Mouse (Mus musculus) brain, adult 2 months (tissue): ENCODE measurements around the gene Slc27a5.

Experiments used
- DNase-seq: peaks from one replicate; pipeline ENCODE4 v3.0.0; 2011; ENCODE audit warnings: low read depth, low spot score

Slc27a5 gene

DNA sequence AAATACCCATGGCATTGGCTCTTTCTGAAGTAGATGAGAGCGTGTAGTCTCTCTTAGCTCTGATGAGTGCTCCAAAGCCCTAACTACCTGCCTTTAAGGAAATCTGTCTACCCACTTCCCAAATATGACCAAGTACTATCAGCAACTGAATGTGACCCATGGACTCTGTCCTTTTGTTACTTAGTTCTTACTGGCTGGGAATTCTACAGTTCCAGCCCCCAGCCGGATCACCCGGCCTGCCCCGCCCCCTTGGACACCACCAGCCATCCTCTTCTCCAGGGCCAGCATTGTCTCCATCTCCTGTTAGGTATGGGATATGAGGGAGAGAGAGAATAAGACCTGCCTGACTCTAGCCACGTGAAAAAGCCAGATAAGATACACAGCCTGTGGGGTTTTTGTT lies at the start of gene Slc27a5:
Slc27a5 (minus strand) TSS at position 140 of the 400 bp plus-strand sequence.
- DNase-seq: no peak

DNA sequence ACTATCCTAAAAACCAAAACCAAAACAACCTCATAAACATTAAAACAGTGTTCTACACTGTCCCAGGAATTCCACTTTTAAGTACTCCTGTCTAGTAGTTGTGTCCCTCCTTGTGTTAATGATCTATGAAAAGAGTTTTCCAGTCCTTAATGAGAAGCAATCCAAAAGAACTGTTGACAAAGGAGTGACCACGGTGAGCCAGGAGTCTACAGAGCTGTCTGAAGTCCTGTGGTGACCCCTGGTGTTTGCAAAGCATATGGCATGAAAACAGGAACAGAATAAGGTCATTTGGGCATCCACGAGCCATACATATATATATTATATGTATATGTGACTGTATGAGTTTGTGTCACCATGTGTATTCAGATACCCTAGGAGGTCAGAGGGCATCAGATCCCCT lies 48.1 kb upstream of the Slc27a5 start:
- peak; percentile 84 for DNase-seq

DNA sequence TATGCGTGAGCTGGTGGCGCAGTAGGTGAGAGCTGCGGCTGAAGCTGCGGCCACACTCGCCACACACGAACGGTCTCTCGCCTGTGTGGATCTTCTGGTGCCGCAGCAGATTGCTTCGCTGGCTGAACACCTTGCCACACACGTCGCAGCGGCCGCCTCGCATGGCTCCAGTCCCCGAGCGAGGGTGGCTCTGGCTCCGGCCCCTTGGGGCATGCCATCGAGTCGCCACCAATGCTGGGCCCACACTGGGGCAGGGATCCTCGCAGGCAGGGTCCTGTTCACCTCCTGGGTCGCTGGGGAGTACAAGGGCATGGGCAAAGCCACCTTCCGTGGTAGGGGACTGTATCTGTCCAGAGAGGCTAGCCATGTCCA lies 46.2 kb upstream of the Slc27a5 start:
- DNase-seq: no peak

DNA sequence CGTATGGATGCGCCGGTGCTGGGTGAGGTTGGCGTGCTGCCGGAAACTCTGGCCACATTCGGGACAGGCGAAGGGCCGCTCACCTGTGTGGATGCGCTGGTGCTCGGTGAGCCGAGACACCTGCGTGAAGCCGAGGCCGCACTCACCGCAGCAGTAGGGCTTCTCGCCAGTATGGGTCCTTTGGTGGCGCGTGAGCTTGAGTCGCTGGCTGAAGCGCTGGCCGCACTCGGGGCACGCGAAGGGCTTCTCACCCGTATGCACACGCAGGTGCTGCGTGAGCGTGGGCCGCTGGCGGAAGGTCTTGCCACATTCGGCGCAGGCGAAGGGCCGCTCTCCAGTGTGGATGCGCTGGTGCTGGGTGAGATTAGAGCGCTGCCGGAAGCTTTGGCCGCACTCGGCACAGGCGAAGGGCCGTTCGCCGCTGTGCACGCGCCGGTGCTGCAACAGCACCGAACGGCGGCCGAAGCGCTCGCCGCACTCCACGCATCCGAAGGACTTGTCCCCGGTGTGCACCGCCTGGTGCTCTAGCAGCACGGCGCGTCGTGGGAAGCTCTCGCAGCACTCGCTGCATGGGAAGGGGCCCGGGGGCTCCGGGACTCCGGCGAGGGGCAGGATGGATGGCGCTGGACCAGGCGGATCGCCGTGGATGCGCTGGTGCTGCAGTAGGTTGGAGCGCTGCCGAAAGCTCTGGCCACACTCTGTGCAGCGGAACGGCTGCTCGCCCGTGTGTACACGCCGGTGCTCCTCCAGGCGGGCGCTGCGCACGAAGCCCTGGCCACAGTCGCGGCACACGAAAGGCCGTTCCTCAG lies 45.7 kb upstream of the Slc27a5 start:
- DNase-seq: peak; percentile 86

DNA sequence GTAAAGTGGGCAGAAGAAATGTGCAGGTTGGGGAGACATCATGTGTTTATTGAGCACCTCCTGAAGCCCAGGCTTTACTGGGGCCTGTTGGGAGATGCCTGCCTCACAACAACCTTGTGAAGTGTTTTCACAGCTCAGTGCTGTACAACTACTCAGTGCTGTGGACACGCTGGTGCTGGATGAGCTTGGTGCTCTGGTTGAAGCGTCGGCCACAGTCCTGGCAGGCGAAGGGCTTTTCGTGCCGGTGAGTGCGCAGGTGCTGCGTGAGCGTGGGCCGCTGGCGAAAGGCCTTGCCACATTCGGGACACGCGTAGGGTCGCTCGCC lies 45.1 kb upstream of the Slc27a5 start:
- peak; percentile 69 for DNase-seq

DNA sequence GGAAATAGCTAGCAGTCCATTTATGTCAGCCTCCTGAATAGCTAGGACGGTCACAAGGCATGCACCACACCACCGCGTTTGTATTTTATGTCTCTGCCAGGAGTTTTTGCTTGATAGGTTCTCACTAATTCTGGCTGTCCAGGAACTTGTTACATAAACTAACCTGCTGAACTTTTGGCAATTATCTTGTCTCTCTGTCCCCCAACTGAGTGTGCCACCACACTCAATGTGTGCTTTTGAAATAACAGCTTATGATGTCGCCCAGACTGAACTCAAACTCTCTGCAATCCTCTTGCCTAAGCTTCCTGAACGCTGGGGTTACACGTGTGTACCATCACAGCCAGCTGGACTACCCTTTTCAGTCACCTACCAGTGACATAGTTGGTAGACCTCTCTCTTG lies 44.5 kb upstream of the Slc27a5 start:
- no peak for DNase-seq

DNA sequence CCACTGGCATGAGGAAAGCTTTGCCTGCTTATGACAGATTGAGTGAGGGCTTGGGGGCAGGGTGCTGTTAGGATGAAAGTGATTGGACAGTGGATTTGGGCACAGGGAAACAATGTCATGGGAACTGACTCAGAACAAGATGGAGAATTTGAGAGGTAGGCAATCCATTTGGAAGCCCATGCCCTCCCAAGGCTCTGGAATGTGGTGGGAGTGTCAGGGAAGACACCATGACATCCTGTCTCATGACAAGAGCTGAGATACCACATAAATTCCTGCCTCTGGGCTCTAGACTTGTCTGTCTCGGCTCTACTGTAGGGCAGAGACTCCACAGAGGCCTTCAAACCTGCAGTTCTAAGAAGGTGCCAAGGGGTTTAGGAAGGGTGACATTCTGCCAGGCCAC lies 43.3 kb upstream of the Slc27a5 start:
- DNase-seq: no peak

DNA sequence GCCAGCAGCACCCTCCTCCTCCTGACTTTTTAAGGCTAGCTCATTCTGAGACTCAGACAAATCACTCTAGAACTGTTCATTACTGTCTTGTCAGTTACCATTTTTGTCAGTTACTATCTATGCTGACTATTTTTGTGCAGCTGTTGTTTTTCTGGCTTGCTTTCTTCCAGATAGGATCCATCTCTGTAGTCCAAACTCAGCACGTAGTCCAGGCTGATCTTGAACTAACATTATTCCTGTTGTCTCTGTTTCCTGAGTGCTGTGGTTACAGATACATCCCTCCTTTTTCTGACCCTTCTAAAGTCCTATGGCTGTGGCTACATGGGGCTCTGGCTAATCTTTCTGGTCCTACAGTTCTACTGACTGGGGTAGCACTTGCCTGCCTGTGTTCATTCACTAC lies 41.2 kb upstream of the Slc27a5 start:
- DNase-seq: no peak

DNA sequence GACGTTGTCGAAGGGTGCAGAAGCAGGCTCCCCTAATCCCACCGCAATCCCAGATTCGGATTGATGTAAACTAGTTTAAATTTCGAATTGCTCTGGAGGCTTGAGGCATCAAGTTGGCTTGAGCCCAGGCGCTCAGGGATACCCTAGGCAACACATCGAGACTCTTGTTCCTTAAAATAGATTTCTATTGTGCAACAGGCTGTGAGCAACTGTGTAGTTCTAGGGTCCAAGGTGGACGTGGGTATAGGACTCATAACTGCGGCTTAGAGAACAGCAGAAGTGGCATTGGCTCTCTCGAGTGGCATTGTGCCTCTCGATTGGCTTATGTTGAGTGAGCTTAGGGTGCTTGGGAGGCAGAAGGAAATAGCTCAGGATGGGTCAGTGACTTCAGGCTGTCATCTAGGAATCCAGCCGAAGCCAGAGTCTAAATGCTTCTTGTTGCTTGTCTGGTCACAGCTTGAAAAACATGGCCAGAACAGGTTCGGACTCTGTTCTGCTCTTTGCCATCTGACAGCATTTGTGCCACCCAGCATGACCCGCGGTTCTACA lies 40.7 kb upstream of the Slc27a5 start:
- peak; percentile 60 for DNase-seq

DNA sequence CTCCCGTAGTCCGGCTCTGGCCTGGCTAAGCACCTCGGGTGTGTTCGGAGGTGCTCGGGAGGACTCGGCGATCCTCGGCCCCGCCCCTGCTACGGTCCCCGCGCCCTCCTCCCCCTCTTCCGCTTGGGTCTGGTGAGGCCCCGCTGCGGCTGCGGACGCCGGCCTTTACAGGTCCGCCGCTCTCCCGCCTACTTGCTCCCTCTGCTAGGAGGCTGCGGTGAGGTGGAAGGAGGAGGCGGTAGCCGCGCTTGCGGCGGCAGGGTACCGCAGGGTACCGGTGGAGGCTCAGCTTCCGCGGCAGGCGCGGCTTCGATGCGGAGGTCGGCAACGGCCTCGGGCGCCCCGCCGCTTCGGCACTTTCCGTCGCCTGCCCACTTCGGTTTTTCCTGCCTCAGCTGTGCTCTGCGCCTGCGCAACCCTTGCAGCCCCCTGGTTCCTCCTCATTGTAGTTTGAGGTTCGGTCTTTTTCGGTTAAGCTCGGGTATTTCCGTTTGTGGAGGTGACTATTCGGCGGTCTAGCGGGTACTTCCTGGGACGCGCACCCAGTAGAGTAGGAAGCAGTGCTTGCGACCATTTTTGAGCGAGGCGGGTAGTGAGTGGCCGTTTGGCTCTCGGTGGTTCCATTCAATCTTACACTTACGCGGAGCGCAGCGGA lies 40.0 kb upstream of the Slc27a5 start, which contains the start of gene Ube2m:
Ube2m (minus strand) TSS at position 375 of the 655 bp plus-strand sequence.
- DNase-seq: peak; percentile 99

DNA sequence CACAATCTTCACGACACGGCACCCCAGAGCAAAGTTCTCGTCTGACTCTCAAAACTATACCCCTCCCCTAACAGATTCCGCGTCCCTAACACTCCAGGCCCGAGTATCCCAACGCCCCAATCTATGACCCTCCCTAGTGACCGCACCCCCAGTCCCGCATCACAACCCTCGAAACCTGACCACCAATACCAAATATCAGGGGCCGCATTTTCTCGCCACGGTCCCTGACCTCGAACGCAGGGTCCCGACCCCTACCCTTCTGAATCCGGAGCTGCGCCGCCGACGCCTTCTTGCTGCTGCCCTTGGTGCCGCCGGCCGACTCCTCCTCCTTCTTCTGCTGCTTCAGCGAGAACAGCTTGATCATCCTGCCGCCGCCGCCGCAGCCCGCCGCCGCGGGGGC lies 39.4 kb upstream of the Slc27a5 start:
- no peak for DNase-seq

DNA sequence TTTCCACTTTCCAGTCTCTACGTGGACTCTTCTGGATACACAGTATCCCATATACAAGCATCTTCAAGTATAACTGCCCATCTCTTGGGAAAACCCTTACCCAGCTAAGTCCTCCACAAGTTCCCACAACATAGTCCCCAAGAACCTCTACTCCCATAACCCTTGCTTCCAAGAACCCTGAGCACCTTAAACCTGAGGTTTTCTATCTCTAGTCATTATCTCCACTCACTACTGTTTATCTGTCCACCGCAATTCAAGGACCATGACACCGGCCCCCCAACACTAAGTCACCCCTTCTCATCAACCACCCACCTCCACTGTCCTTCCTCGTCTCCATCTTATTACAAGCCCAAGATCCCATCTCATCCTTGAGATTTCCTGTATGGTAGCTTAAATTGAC lies 38.8 kb upstream of the Slc27a5 start:
- no peak for DNase-seq

DNA sequence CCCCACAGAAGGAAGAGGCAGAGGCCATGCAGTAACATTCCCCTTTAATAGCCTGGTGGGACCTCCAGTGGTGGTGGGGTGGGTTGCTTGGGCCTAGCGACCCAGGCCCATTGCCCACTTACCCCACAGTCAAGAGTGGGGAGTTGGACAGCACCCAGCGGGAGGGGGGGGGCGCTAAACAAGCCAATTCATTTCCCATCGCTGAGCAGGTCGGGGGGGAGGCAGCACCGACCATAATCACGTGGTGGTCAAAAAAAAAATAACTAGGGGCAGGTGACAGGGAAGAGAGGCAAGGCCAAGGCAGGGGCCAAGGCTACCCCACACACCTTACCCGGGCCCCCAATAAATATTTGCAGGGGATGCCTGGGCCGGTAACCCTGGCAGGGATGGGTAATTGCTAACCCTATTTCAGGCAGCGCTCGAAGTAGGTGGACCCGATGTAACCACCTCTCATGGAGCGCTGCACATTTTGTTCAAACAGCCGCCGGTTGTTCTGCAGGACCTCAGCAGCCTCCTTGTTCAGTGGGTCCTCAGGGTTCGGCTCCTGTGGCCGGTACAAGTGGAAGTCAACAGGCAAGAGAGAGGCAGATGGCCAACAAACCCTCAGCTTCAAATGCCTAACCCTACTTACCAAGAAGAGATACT lies 37.3 kb upstream of the Slc27a5 start:
- no peak for DNase-seq

DNA sequence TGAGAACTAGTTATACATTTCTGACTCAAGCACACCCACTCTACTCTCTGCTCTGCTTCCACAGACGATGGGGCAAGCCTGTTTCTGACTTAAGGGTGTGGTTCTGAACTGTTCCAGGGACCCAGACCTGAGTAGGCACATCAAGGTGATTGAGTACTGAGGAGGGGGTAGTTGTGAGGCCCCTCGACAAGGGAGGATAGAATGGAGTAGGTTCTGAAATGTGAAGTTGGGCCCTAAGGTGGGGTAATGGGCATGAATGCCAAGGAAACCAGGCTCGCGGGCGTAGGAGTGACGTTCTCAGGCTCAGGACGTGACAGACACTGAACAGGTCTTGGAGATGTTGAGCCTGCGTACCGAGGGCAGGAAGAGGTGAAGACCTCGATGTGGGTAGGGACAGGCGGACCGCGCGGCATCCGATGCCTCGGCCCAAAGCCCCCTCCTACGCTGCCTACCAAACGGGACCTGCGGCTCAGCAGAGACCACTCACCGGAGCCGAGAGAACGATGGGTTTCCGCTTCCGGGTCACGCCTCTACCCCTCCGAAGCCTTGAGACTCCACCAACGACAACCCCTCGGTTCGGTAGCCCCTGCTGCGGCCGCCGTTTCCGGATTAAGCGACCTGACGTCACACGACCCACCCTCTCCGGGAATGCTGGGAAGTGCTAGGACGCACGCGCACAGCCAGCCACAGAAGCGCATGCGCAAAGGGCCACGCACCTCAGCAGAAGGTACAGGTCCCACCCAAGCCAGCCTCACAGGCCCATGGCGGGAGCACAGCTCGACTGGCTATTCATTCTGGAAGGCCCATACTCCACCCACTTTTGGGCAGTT lies 36.4 kb upstream of the Slc27a5 start, which contains the start of gene Chmp2a:
Chmp2a (minus strand) TSS at position 660 of the 830 bp plus-strand sequence.
- DNase-seq: peak; percentile 99

DNA sequence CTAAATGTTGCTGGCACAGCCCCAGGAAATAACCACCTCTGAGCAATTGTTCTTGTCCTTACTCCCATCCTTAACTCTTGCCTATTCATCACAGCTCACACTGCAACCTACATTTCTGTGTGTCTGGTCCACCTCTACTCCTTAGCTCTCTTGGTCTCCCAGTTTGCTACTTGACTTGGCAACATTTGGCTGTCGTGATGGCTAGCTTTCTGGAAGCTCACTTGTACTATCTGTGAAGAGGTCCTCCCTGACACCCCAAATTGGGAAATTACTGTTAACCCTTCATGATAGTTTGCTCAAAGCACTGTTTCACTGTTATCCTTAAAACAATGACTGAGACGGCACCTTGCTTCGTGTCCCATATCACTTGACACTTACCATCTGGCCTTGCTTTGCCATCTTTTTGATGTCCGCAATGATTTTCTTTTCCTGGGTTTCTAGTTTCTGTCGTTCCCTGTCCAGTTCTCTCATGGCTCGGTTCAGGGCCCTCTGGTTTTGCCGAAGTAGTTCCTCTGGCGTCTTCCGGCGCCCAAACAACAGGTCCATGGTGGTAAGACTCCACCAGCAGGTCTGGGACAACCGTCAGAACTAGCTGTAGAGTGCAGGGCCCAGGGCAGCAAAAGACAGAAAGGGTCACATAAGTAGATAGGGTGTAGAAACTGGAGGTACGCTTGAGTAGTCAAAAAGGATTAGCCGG lies 35.6 kb upstream of the Slc27a5 start:
- no peak for DNase-seq

DNA sequence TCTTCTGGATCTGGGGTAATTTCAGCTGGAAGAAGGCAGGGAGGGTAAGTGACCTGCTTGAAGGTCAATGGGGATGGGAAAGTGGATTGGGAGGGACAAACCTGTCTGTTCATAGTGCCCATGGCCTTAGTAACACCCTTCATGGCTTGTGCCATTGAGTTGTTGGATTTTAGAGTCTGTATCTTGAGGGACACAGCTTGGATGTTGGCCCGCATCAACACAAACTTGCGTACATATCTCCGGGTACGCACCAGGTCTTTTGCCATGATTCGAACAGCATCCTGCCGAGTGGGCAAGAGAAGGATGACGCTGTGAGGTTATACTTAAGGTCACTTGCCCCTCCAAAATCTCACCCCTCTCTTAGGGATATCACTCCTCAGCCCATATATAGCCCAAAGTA lies 34.5 kb upstream of the Slc27a5 start:
- no peak for DNase-seq

DNA sequence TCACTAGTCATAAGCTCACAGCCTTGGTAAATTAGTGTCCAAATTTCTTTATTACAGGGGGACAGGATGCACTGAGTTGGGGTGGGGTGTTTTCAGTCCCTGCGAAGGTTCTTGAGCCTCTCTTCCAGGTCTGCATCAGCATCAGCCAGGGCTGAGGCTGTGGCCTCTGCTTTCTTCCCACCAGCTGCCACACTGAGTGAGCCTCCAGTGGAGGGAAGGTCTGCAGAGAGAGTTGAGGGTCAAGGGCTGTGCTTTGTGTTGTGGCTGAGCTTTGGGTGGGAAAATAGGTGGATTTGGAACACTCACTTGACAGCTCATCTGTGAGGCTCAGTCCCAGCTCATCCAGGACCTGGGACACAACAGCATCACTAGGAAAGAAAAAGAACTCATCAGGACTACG lies 34.0 kb upstream of the Slc27a5 start:
- no peak for DNase-seq

DNA sequence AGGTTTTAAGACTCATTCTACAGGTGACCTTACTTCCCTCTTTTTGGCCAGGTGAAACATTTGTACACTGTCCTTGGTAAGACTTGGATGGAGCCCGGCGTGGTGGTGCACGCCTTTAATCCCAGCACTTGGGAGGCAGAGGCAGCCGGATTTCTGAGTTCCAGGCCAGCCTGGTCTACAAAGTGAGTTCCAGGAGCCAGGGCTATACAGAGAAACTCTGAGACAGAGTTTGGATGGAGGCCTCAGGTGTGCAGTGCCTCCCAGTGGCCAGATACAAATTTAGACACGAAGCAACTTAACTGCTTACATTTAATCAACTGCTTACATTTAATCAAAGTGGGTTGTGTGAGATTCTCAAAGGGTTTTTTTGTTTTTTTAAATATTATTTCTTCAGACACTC lies 33.1 kb upstream of the Slc27a5 start:
- DNase-seq: peak; percentile 56

DNA sequence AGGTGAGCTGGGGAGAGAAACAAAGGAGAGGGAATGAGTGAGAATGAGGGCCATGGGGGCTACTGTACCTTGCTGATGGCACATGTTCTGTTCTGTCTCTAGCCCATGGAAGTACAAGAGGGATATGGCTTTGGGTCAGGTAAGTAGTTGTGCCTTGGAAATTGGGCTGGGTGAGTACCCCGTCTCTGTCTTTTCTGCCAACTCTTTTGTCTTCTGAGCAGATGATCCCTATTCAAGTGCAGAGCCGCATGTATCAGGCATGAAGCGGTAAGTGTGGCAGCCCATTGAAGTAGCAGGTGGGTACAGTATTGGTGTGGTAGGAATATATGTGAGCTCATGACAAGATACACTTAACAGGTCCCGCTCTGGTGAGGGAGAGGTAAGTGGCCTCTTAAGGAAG lies 31.0 kb upstream of the Slc27a5 start:
- DNase-seq: no peak

DNA sequence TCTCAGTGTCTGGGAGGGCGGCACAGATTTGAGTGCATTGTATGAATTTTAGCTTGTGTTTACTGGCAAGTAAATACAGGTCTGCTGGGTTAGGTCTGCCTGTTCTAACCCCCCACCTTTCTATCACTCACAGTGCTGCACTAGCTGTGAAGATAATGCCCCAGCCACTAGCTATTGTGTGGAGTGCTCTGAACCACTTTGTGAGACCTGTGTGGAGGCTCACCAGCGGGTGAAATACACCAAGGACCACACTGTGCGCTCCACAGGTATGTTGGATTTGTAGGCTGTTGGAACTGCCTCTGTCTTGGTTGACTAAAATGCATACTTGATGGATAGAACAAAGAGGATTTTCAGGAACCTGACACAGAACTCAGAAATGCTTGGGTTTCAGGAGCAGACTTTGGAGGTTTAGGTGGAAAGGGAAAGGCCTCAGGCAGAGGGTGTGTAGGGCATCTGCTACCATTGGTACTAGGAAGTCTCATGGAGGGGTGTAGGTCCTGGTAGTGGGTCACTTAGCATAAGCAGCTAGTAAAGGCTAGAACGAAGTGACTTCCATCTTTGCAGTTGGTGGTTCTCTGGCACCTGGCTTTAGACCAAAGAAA lies 27.6 kb upstream of the Slc27a5 start:
- no peak for DNase-seq

DNA sequence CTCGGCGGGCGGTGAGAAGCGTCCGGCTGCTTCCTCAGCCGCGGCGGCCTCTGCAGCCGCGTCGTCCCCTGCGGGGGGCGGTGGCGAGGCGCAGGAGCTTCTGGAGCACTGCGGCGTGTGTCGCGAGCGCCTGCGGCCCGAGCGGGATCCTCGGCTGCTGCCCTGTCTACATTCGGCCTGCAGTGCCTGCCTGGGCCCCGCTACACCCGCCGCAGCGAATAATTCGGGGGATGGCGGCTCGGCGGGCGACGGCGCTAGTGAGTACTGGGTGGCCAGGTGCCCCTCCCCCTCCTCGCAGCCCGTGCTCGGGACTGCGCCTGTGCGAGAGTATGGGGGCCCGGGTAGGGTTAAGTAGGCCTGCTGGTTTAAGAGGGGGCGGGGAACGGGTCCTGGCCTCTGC lies 26.8 kb upstream of the Slc27a5 start:
- peak; percentile 79 for DNase-seq
